Mouse (Mus musculus) lung, postnatal 0 days (tissue): ENCODE data around the gene Hacd3.

Experiments used
- CTCF ChIP-seq: IDR thresholded peaks from 2 replicates; pipeline ENCODE4 v1.5.1; 2016; ENCODE audit warnings: antibody characterized with exemption, mild to moderate bottlenecking
- EP300 ChIP-seq: IDR thresholded peaks from 2 replicates; pipeline ENCODE4 v1.6.1; 2016; ENCODE audit warnings: antibody characterized with exemption, mild to moderate bottlenecking, control low read depth

- TF ChIP-seq EP300 = no peak
- TF ChIP-seq CTCF = no peak
Observed at GRCm38 (mm10) chr9:64990291-64990690, 31.2 kb downstream of the Hacd3 start.
